Mouse (Mus musculus) bone marrow, adult 2 months (tissue): Measurements from ENCODE around the gene Napsa.

Experiments used
- CTCF ChIP-seq: fragments of 200-500 bp; IDR thresholded peaks from 2 replicates; pipeline ENCODE4 v1.5.1; 2011; ENCODE audit warnings: low read length, control low read depth; ENCODE audit not compliant: control insufficient read depth, insufficient read depth
- POLR2A ChIP-seq: fragments of 200-500 bp; IDR thresholded peaks from 2 replicates; pipeline ENCODE4 v1.6.1; 2011; ENCODE audit warnings: low read depth, mild to moderate bottlenecking, control low read depth, low read length, borderline replicate concordance; ENCODE audit not compliant: control insufficient read depth

- TF ChIP-seq CTCF (no peak), POLR2A (no peak)
Observed at GRCm38 (mm10) chr7:44565414-44565813, 6.8 kb upstream of the Napsa start.
